In genomic region chr2:13767532-13768411, GRCm38 (mm10) we compare ENCODE assay signal across 19 mouse cellular contexts. TPM values are rescaled to one million over a fixed set of nuclear protein-coding genes. Genes with fewer than 3 reads are reported as not detected.
A peak's percentile ranks its signal among the peaks of the same experiment; 100 is the strongest.
DNase-seq lines count a peak whose midpoint lies in the region; ATAC-seq and TF ChIP-seq lines count a peak whose summit lies in the region.
"Had no signal": no experiment of that assay in that cellular context is flagged by ENCODE, and none has a peak within 500 bp of the region (broad histone marks: within the 10 kb centered on the region; RNA-seq: fewer than 3 reads in every experiment).

No protein-coding gene starts in this region.

- peak; percentile 90 for DNase-seq in heart, adult 11 months
- DNase-seq in heart, postnatal 36 days, result no peak
- DNase-seq in kidney, postnatal 25 days, result no peak
- DNase-seq in WW6 (ENCODE audit: low read depth, low spot score), result peak; percentile 33
- no peak for DNase-seq in embryo, embryonic 10.5 days (ENCODE audit: low spot score)
- DNase-seq: adrenal gland, postnatal 14 days; cerebellum, postnatal 10 days; gastrocnemius, postnatal 14 days; midbrain, embryonic 14.5 days; thymus, adult 2 months had no signal

- H3K27me3 ChIP-seq in kidney, embryonic 15.5 days, result no peaks in the 10 kb centered on the region
- H3K27me3 ChIP-seq in E14TG2a.4 (ENCODE audit: insufficient read depth, low read length), result no peaks in the 10 kb centered on the region
- no peaks in the 10 kb centered on the region for H3K27me3 ChIP-seq in forebrain, embryonic 13.5 days
- H3K27me3 ChIP-seq: limb, embryonic 12.5 days; liver, embryonic 15.5 days; neural tube, embryonic 13.5 days had no signal

- no peaks in the 10 kb centered on the region for H3K9me3 ChIP-seq in kidney, embryonic 15.5 days (replicated peaks)
- H3K9me3 ChIP-seq in E14TG2a.4 (ENCODE audit: low read length), result no peaks in the 10 kb centered on the region
- H3K9me3 ChIP-seq in forebrain, embryonic 13.5 days (replicated peaks), result no peaks in the 10 kb centered on the region
- H3K9me3 ChIP-seq: G1E; hindbrain, embryonic 10.5 days; limb, embryonic 12.5 days; liver, embryonic 15.5 days; neural tube, embryonic 13.5 days had no signal

- H3K27ac ChIP-seq in kidney, embryonic 15.5 days, result no peak overlapping the region
- H3K27ac ChIP-seq in forebrain, embryonic 13.5 days, result no peak overlapping the region
- H3K27ac ChIP-seq: hindbrain, embryonic 10.5 days; limb, embryonic 12.5 days; liver, embryonic 15.5 days; neural tube, embryonic 13.5 days had no signal

- no peak overlapping the region for H3K4me3 ChIP-seq in kidney, embryonic 15.5 days (replicated peaks)
- peak overlapping the region; percentile 10; the same call in 1 of the 2 replicates for H3K4me3 ChIP-seq in E14TG2a.4 (replicated peaks; ENCODE audit: low read length)
- H3K4me3 ChIP-seq in forebrain, embryonic 13.5 days, result no peak overlapping the region
- H3K4me3 ChIP-seq: hindbrain, embryonic 10.5 days; limb, embryonic 12.5 days; liver, embryonic 15.5 days; neural tube, embryonic 13.5 days had no signal

- no peaks in the 10 kb centered on the region for H3K36me3 ChIP-seq in kidney, embryonic 15.5 days
- no peaks in the 10 kb centered on the region for H3K36me3 ChIP-seq in E14TG2a.4 (ENCODE audit: insufficient read depth, low read length)
- H3K36me3 ChIP-seq in forebrain, embryonic 13.5 days (ENCODE audit: poor library complexity, severe bottlenecking), result no peaks in the 10 kb centered on the region
- H3K36me3 ChIP-seq: G1E; hindbrain, embryonic 10.5 days; limb, embryonic 12.5 days; liver, embryonic 15.5 days; neural tube, embryonic 13.5 days had no signal

- H3K4me1 ChIP-seq in kidney, embryonic 15.5 days, result no peaks in the 10 kb centered on the region
- H3K4me1 ChIP-seq in E14TG2a.4 (replicated peaks; ENCODE audit: low read depth, low read length), result peaks cover 39% of the 10 kb centered on the region
- H3K4me1 ChIP-seq in forebrain, embryonic 13.5 days, result no peaks in the 10 kb centered on the region
- H3K4me1 ChIP-seq: limb, embryonic 12.5 days; liver, embryonic 15.5 days had no signal

- no peak overlapping the region for H3K9ac ChIP-seq in kidney, embryonic 15.5 days
- no peak overlapping the region for H3K9ac ChIP-seq in forebrain, embryonic 13.5 days
- H3K9ac ChIP-seq: limb, embryonic 12.5 days; liver, embryonic 15.5 days; neural tube, embryonic 13.5 days had no signal

- no peak for TF ChIP-seq CTCF in E14TG2a.4 (conservative IDR thresholded peaks at IDR 0.05; ENCODE audit: low read length)

- 52% methylated on average over 9 of the region's 9 CpGs for WGBS in kidney, embryonic 15.5 days
- WGBS in forebrain, embryonic 13.5 days, result 58% methylated on average over 9 of the region's 9 CpGs

- ATAC-seq in kidney, embryonic 15.5 days (replicated peaks; ENCODE audit: low FRiP score), result 0 out of 2 replicates have a peak, but pooled peaks have one; percentile 49
- no peak for ATAC-seq in forebrain, embryonic 13.5 days
- ATAC-seq: intestine, embryonic 16.5 days had no signal

- H3K4me2 ChIP-seq in kidney, embryonic 15.5 days, result no peak overlapping the region
- H3K4me2 ChIP-seq in forebrain, embryonic 13.5 days, result no peak overlapping the region
- H3K4me2 ChIP-seq: limb, embryonic 12.5 days; liver, embryonic 15.5 days; neural tube, embryonic 13.5 days had no signal

- intact Hi-C loops in heart, postnatal 36 days (cut with DNase I), result no loop called here

RNA-seq across cellular contexts. Expression of gene St8sia6, which starts 26.1 kb away (rescaled TPM):
- 1 to 10 TPM; 1.5 to 1.8 TPM for total RNA-seq in heart, postnatal 36 days (2021)
- polyA plus RNA-seq in kidney, embryonic 15.5 days (2015; fragmentation: Nextera tagmentation; extraction: Ambion mirVana), result 3.4 and 5.3 TPM in 2 replicates
- polyA plus RNA-seq in forebrain, embryonic 13.5 days (2015; fragmentation: Nextera tagmentation; extraction: Ambion mirVana), result 0.19 and 0.21 TPM in 2 replicates
- polyA plus RNA-seq: G1E; liver, embryonic 15.5 days had no signal

Comparison
In these comparisons a context has a peak if more than half of its experiments do, and no peak if none do; other contexts are left out.
1. DNase-seq: peak in heart, adult 11 months (single experiment) and WW6 (single experiment); none in heart, postnatal 36 days (0 of 2), kidney, postnatal 25 days (0 of 2) and embryo, embryonic 10.5 days (single experiment).